9 mouse cellular contexts compared by ENCODE assay signal in the genomic region with DNA sequence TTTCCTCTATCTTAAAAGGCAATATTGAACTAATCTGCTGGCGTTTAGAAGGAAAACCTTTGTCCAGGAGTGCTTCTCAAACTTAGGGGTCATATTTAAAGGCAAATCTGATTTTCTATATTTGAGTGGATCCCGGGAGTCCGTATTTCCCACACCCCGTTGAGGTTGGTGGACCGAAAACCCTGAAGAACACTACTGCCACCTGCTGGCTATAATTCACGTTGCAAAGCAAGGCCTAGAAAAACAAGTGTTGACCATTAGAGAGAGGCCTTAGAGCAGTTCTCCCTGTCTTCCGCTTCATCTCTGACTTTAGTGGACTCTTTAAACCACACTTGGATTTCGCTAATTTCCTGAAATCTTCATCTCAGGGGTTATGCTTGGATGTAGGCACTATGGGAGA.
A peak's percentile ranks its signal among the peaks of the same experiment; 100 is the strongest.
DNase-seq lines count a peak whose midpoint lies in the region; ATAC-seq and TF ChIP-seq lines count a peak whose summit lies in the region.
"Had no signal": no experiment of that assay in that cellular context is flagged by ENCODE, and none has a peak within 500 bp of the region (broad histone marks: within the 10 kb centered on the region; RNA-seq: fewer than 3 reads in every experiment).

No protein-coding gene starts in this region.

- no peak for TF ChIP-seq POLR2A in olfactory bulb, adult 2 months (IDR thresholded peaks at IDR 0.05; ENCODE audit: insufficient read depth, low read depth, low read length)

- H3K4me2 ChIP-seq in intestine, embryonic 15.5 days (replicated peaks): no peak overlapping the region
- H3K4me2 ChIP-seq: limb, embryonic 13.5 days had no signal

- no peaks in the 10 kb centered on the region for H3K9me3 ChIP-seq in intestine, embryonic 15.5 days
- H3K9me3 ChIP-seq: limb, embryonic 13.5 days had no signal

- no peak overlapping the region for H3K9ac ChIP-seq in intestine, embryonic 15.5 days
- H3K9ac ChIP-seq: limb, embryonic 13.5 days had no signal

- 32% methylated on average over 8 of the region's 8 CpGs for WGBS in intestine, embryonic 15.5 days
- 17% methylated on average over 8 of the region's 8 CpGs for WGBS in olfactory bulb, adult 2 months

- H3K4me1 ChIP-seq in intestine, embryonic 15.5 days (replicated peaks): peaks cover 10% of the 10 kb centered on the region; the same call in 1 of the 2 replicates
- peaks cover 5% of the 10 kb centered on the region for H3K4me1 ChIP-seq in olfactory bulb, adult 2 months (ENCODE audit: control insufficient read depth, insufficient read depth, low read length)

- no peak for TF ChIP-seq CTCF in olfactory bulb, adult 2 months (IDR thresholded peaks at IDR 0.05; ENCODE audit: insufficient read depth, low read depth, low read length)

- H3K27ac ChIP-seq in intestine, embryonic 15.5 days: no peak overlapping the region
- H3K27ac ChIP-seq in olfactory bulb, adult 2 months (ENCODE audit: insufficient read depth, low read depth, low read length): peak overlapping the region; percentile 54; the same call in 1 of the 2 replicates
- H3K27ac ChIP-seq: limb, embryonic 13.5 days had no signal

- no peak overlapping the region for H3K4me3 ChIP-seq in intestine, embryonic 15.5 days (replicated peaks)
- no peak overlapping the region for H3K4me3 ChIP-seq in olfactory bulb, adult 2 months (ENCODE audit: insufficient read depth, low read depth, low read length)
- H3K4me3 ChIP-seq: limb, embryonic 13.5 days had no signal

- peak; percentile 23 to 41 for DNase-seq in CD8-positive naive resting alpha-beta T cell, adult 2 months (ENCODE audit: low read depth in 2 of 2, low spot score in 2 of 2)
- DNase-seq in adrenal gland, adult 8-10 months: peak; percentile 23
- peak; percentile 91 for DNase-seq in embryo, embryonic 10.5 days (ENCODE audit: low spot score)
- peak; percentile 76 for DNase-seq in gastrocnemius, postnatal 10 days
- DNase-seq in left cerebral cortex, postnatal 4 days: peak; percentile 81
- peak; percentile 29 to 55 for DNase-seq in thymus, postnatal 36 days

- H3K27me3 ChIP-seq in intestine, embryonic 15.5 days (replicated peaks): no peaks in the 10 kb centered on the region

- intact Hi-C loops in left cerebral cortex, postnatal 4 days (cut with DNase I): loop anchor here (10.0 kb wide), 1 partner anchor 399 kb away; a partner anchor contains a TSS

- H3K36me3 ChIP-seq in intestine, embryonic 15.5 days: no peaks in the 10 kb centered on the region
- H3K36me3 ChIP-seq: limb, embryonic 13.5 days had no signal

- 0 out of 2 replicates have a peak, but pooled peaks have one; percentile 39 for ATAC-seq in intestine, embryonic 15.5 days

Comparison
In these comparisons a context has a peak if more than half of its experiments do, and no peak if none do; other contexts are left out.
1. DNase-seq: peak in every context shown above with its lines; median percentile 91 in embryo, embryonic 10.5 days; 81 in left cerebral cortex, postnatal 4 days; 76 in gastrocnemius, postnatal 10 days; 42 in thymus, postnatal 36 days; 32 in CD8-positive naive resting alpha-beta T cell, adult 2 months; 23 in adrenal gland, adult 8-10 months.